Mouse (Mus musculus): Measurements from ENCODE around the gene Gm20388. TPM values are rescaled to one million over a fixed set of nuclear protein-coding genes. Genes with fewer than 3 reads are reported as not detected.

Gene Gm20388
- total and polyA plus RNA-seq, 3 experiments, result 0.02 to 0.05 TPM; not detected in 1

DNA sequence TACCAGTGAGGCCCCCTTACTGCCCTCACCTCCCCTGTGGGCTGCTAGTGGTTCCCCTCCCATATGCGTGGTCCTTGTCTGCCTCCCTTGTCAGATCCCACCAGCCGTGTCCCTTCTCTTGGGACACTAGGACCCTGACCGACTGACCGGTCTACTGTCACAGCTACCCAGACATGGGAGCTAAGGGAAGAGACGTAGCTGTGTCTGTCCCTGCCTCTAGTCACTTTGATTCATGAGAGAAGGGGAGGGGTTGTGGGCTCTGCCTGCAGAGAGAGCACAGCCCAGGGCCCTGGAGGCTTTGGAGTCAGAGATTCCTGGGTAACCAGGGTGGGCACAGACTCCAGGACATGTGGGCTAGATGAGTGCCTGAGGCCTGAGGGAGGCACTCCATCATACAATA lies 386.4 kb downstream of the Gm20388 start:
- no peaks in the 10 kb centered on the region for H3K9me3 ChIP-seq (replicated peaks)
- H3K36me3 ChIP-seq (replicated peaks), result no peaks in the 10 kb centered on the region
- H3K27me3 ChIP-seq (ENCODE audit: insufficient read depth, low read length), result peaks cover 53% of the 10 kb centered on the region
- no peak for DNase-seq (ENCODE audit: low spot score)
- no peaks in the 10 kb centered on the region for H3K4me1 ChIP-seq (ENCODE audit: insufficient read depth, low read depth, low read length)
- no peak for ATAC-seq (ENCODE audit: extremely low read depth, insufficient number of reproducible peaks, low FRiP score, poor library complexity, severe bottlenecking)
- no peak overlapping the region for H3K4me3 ChIP-seq (ENCODE audit: low read depth, low read length)
- no peak for TF ChIP-seq TAL1 (conservative IDR thresholded peaks at IDR 0.05; ENCODE audit: low read depth, low read length)

GRCm38 (mm10) chr8:120298601-120299532 lies 388.2 kb downstream of the Gm20388 start:
- Histone ChIP-seq H3K27me3 (ENCODE audit: insufficient read depth, low read length) (peaks cover 51% of the 10 kb centered on the region), H3K4me1 (ENCODE audit: insufficient read depth, low read depth, low read length) (no peaks in the 10 kb centered on the region), H3K4me3 (ENCODE audit: low read depth, low read length) (no peak overlapping the region), H3K36me3 (replicated peaks) (no peaks in the 10 kb centered on the region), H3K9me3 (replicated peaks) (no peaks in the 10 kb centered on the region)
- TF ChIP-seq GATA1 (IDR thresholded peaks at IDR 0.05; ENCODE audit: borderline replicate concordance, low read length), result no peak
- no peak for TF ChIP-seq POLR2AphosphoS5 (IDR thresholded peaks at IDR 0.05; ENCODE audit: insufficient replicate concordance, low read depth, low read length)
- no peak for TF ChIP-seq GATA2 (IDR thresholded peaks at IDR 0.05; ENCODE audit: borderline replicate concordance, low read depth, low read length)
- TF ChIP-seq CTCF (IDR thresholded peaks at IDR 0.05; ENCODE audit: low read depth, low read length), result no peak
- ATAC-seq (ENCODE audit: extremely low read depth, insufficient number of reproducible peaks, low FRiP score, poor library complexity, severe bottlenecking), result no peak
- no peak for DNase-seq (ENCODE audit: low spot score)

- no peaks in the 10 kb centered on the region for H3K9me3 ChIP-seq (replicated peaks)
- H3K4me1 ChIP-seq (ENCODE audit: insufficient read depth, low read depth, low read length), result no peaks in the 10 kb centered on the region
Measured at GRCm38 (mm10) chr8:120300601-120301141, 390.0 kb downstream of the Gm20388 start.

DNA sequence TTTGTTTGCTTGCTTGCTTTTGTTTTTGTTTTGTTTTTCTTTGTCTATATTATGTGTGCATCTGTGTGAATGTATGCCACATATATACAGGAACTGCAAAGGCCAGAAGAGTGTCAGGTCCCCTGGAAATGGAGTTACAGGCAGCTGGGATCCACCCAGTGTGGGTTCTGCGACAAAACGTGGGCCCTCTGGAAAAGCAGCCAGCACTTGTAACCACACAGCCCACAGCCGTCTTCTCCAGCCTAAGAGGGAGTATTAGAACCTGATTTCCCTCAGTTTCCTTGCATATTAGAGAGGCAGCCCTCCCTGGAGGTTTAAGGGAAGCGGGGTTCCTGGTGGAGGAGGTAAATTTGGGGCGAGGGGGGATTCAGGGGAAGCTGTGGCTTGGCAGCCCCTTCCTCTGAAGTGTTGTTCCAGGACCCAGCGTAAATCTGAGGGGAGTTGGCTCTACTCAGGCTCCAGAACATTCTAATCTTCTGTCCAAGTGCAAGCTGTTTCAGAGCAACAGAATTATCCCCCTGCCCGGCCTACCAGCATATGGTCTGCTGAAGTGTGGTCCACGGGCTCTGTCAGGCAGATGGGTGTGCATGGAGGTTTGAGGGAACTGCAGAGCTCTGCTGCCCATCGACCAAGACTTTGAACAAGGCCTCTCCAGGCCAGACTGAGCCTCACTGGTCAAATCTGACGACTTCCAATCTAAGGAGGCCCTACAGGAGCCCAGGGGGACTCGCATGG lies 392.5 kb downstream of the Gm20388 start:
- no peak for TF ChIP-seq GATA1 (IDR thresholded peaks at IDR 0.05; ENCODE audit: borderline replicate concordance, low read length)
- no peak for TF ChIP-seq TAL1 (conservative IDR thresholded peaks at IDR 0.05; ENCODE audit: low read depth, low read length)
- no peak for TF ChIP-seq GATA2 (IDR thresholded peaks at IDR 0.05; ENCODE audit: borderline replicate concordance, low read depth, low read length)
- TF ChIP-seq POLR2AphosphoS5 (IDR thresholded peaks at IDR 0.05; ENCODE audit: insufficient replicate concordance, low read depth, low read length), result no peak
- TF ChIP-seq CTCF (IDR thresholded peaks at IDR 0.05; ENCODE audit: low read depth, low read length), result no peak
- no peak for DNase-seq (ENCODE audit: low spot score)
- H3K4me1 ChIP-seq (ENCODE audit: insufficient read depth, low read depth, low read length), result no peaks in the 10 kb centered on the region; the same call in 1 of the 2 replicates

More at GRCm38 (mm10) chr8:120300601-120301141, 390.0 kb downstream of the Gm20388 start:
- ATAC-seq (ENCODE audit: extremely low read depth, insufficient number of reproducible peaks, low FRiP score, poor library complexity, severe bottlenecking) (peak; percentile 40; the same call in 1 of the 2 replicates), DNase-seq (ENCODE audit: low spot score) (peak; percentile 69)
- H3K36me3 ChIP-seq (replicated peaks), result no peaks in the 10 kb centered on the region
- no peak overlapping the region for H3K4me3 ChIP-seq (ENCODE audit: low read depth, low read length)
- H3K27me3 ChIP-seq (ENCODE audit: insufficient read depth, low read length), result peaks cover 44% of the 10 kb centered on the region
- TF ChIP-seq POLR2AphosphoS5 (IDR thresholded peaks at IDR 0.05; ENCODE audit: insufficient replicate concordance, low read depth, low read length) (no peak), CTCF (IDR thresholded peaks at IDR 0.05; ENCODE audit: low read depth, low read length) (peak; percentile 93)

DNA sequence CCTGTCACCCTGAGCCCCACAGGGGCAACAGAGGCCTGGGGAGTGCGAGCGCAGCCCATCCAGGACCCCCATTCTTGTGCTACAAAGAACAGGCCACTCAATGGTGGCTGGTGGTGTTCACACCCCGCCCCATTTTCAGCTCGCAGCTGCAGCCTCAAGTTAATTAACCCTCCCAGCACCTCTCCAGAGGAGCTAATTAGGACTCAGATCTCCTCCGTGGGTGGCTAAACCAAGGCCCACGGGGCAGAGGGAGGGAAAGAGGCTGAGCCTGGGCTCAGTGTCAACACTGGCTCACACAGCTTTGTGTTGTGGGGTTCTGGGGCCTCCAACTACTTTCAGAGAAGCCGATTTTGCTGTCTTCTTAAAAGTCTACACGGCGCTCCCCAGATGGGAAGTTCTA lies 393.5 kb downstream of the Gm20388 start:
- no peaks in the 10 kb centered on the region for H3K9me3 ChIP-seq (replicated peaks)
- H3K36me3 ChIP-seq (replicated peaks), result no peaks in the 10 kb centered on the region
- TF ChIP-seq GATA2 (IDR thresholded peaks at IDR 0.05; ENCODE audit: borderline replicate concordance, low read depth, low read length) (no peak), CTCF (IDR thresholded peaks at IDR 0.05; ENCODE audit: low read depth, low read length) (no peak), POLR2AphosphoS5 (IDR thresholded peaks at IDR 0.05; ENCODE audit: insufficient replicate concordance, low read depth, low read length) (no peak), TAL1 (conservative IDR thresholded peaks at IDR 0.05; ENCODE audit: low read depth, low read length) (no peak), GATA1 (IDR thresholded peaks at IDR 0.05; ENCODE audit: borderline replicate concordance, low read length) (no peak)
- peaks cover 51% of the 10 kb centered on the region for H3K27me3 ChIP-seq (ENCODE audit: insufficient read depth, low read length)
- no peaks in the 10 kb centered on the region; the same call in 1 of the 2 replicates for H3K4me1 ChIP-seq (ENCODE audit: insufficient read depth, low read depth, low read length)
- H3K4me3 ChIP-seq (ENCODE audit: low read depth, low read length), result no peak overlapping the region
- ATAC-seq (ENCODE audit: extremely low read depth, insufficient number of reproducible peaks, low FRiP score, poor library complexity, severe bottlenecking), result no peak
- DNase-seq (ENCODE audit: low spot score), result no peak

More for the DNA sequence above, 392.5 kb downstream of the Gm20388 start:
- Histone ChIP-seq H3K36me3 (replicated peaks) (no peaks in the 10 kb centered on the region), H3K4me3 (ENCODE audit: low read depth, low read length) (no peak overlapping the region), H3K9me3 (replicated peaks) (no peaks in the 10 kb centered on the region), H3K27me3 (ENCODE audit: insufficient read depth, low read length) (peaks cover 51% of the 10 kb centered on the region)
- ATAC-seq (ENCODE audit: extremely low read depth, insufficient number of reproducible peaks, low FRiP score, poor library complexity, severe bottlenecking), result no peak

DNA sequence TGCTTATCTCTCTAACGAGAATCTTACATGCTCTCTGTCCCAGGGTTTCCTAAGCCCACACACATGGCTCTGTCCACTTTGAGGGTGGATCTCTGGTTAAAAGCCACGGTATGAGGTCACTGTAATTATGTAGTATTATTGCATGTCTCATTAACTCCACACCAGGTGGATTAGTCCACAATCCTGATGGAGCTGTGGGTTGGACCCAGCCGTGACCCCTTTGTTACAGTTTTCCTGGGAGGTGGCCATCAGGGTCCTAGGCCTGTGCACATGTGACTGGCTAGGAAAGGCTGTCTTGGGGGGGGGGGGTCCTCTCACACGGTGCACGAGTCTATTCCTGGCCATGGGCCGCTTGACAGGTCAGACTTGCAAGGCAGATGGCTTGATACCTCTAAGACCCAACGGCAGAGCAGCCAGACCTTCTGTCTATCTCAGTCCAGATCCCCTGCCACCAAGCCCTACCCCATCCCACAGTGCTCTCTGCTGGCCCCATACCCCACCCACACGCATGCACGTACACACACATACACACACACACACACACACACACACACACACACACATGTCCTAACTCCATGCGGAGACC lies 395.3 kb downstream of the Gm20388 start:
- Histone ChIP-seq H3K4me3 (ENCODE audit: low read depth, low read length) (no peak overlapping the region), H3K27me3 (ENCODE audit: insufficient read depth, low read length) (peaks cover 59% of the 10 kb centered on the region), H3K9me3 (replicated peaks) (no peaks in the 10 kb centered on the region), H3K36me3 (replicated peaks) (no peaks in the 10 kb centered on the region), H3K4me1 (ENCODE audit: insufficient read depth, low read depth, low read length) (no peaks in the 10 kb centered on the region; the same call in 1 of the 2 replicates)
- TF ChIP-seq TAL1 (conservative IDR thresholded peaks at IDR 0.05; ENCODE audit: low read depth, low read length), result no peak
- TF ChIP-seq POLR2AphosphoS5 (IDR thresholded peaks at IDR 0.05; ENCODE audit: insufficient replicate concordance, low read depth, low read length), result no peak
- TF ChIP-seq CTCF (IDR thresholded peaks at IDR 0.05; ENCODE audit: low read depth, low read length), result no peak
- no peak for TF ChIP-seq GATA1 (IDR thresholded peaks at IDR 0.05; ENCODE audit: borderline replicate concordance, low read length)
- no peak for TF ChIP-seq GATA2 (IDR thresholded peaks at IDR 0.05; ENCODE audit: borderline replicate concordance, low read depth, low read length)
- ATAC-seq (ENCODE audit: extremely low read depth, insufficient number of reproducible peaks, low FRiP score, poor library complexity, severe bottlenecking) (no peak), DNase-seq (ENCODE audit: low spot score) (no peak)

All from G1E (cell line).